Mouse (Mus musculus): ENCODE data around the gene Msmo1.
A peak's percentile ranks its signal among the peaks of the same experiment; 100 is the strongest.

Gene Msmo1

DNA sequence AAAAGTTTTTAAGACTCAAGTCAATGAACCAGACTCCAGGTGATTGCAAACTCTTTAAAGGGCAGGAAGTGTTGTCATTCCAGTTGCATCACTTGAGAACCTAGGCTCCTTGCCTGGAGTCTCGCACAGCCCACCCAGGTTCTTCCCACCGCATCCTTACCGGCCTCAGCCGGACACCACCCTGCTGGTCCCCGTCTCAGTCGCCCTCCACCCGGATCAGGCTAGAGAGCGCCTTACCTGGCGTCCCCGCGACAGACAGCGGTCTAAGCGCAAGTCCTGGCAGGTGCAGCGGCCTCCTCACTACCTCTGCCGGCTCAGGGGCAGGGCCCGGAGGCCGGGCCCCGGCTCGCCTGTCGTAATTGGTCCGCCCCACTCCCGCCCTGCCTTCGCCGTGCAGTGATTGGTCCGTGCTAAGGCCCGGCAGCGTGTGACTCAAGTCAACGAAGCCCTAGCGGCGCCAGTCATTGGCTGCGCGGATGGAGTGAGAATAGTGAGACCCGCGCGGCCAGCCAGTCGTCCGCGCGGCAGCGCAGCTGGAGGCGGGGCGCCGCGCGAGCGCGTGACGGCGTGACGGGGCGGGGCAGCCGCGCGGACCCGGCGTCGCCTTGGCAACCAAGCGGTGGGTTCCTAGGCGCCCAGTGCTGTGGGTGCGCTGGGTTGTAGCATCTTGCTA is at the start of gene Msmo1:
Gene Msmo1 (minus strand): TSS at position 522 of the 673 bp plus-strand sequence.
- peak; percentile 97 to 100 for DNase-seq

DNA sequence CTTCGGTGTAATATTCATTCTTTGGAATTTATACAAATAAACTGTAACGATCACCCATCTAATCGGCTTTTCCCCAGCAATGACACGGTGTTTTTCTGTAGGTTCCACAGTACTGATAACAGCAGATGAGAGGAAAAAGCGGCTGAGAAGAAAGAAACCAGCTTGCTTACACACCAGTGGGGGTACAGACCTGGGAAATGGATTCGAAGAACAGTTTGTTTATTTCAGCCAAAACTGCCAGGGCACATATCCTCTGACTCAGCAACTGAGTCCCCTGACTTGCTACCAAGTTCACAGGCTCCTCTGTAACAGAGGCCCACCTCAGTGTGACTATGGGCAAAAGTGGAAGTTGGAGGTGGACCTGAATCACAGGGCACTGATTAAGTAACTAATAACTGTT is 48.4 kb upstream of the Msmo1 start:
- DNase-seq, result no peak

DNA sequence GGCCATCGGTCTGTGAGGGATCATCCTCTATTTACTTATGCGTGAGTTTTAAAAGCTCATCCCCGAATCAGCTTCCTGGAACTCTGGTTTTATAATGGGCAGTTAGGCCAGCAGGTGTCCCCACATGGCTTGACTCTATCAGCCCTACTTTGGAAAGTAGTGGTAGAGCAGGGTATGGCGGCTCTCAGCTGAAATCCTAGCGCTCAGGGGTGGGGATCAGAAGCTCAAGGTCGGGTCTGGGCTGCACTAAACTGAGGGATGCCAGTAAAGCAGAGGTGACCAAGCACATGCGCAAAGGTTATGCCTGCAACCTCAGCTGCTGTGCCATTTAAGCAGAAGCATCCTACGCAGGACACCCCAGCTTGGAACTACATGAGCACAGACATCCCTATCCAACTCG is 44.3 kb upstream of the Msmo1 start:
- peak in 1 of 2 experiments; percentile 25 for DNase-seq

GRCm38 (mm10) chr8:64774136-64774535 is 40.5 kb upstream of the Msmo1 start:
- DNase-seq, result no peak

DNA sequence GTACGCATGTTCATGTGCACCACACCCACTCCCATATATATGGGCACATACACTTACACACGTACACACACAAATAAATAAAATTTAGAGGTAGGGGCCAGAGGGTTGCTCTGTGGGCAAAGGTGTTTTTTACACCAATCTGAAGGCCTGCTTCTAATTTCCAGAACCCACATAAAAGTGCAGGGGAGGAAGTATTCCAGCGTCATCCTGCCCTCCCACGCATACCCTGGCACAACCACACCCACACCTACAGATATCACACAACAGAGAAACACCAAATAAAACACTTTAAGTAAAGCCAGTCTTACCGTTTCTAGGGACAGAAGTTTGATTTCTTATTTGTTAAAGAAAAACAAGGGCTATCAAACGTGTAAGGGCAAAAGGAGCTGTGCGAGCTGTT is 37.2 kb upstream of the Msmo1 start:
- DNase-seq, result no peak

DNA sequence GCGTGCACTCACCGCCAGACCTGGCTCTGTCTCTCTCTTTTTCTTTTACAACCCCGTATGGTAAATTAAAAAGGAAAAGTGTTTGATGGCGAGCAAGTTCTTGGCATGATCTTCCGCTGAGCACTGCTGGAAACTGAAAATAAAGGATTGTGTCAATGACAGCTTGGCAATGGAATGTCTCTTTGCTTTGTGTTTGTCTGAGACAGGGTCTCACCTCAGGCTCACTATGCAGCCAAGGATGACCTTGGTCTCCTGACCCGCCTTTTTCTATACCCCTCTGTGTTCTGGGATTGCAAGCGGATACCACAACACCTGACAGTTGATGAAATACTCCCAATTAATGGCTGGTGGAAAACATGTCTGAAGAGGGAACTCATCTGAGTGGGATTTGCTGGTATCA is 36.0 kb upstream of the Msmo1 start:
- DNase-seq, result no peak

DNA sequence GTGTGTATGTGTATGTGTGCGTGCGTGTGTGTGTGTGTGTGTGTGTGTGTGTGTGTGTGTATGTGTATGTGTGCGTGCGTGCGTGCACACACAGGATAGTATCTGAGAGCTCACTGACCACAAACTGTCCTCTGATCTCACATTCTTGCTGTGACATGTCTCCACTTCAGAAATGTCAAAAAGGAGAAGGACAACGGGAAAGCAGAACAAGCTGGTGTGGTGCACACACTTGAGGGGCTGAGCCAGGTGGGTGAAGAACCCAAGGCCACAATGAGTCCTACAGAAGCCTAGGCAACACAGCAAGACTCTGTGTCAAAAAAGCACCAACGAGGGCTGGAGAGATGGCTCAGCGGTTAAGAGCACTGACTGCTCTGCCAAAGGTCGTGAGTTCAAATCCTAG is 35.1 kb upstream of the Msmo1 start:
- DNase-seq, result no peak

GRCm38 (mm10) chr8:64767047-64767446 is 33.5 kb upstream of the Msmo1 start:
- peak; percentile 21 to 64 for DNase-seq

- DNase-seq, result no peak
These were observed 30.5 kb upstream of the Msmo1 start for GRCm38 (mm10) chr8:64764075-64764474.

- DNase-seq, result no peak
These were observed 29.2 kb upstream of the Msmo1 start for GRCm38 (mm10) chr8:64762751-64763150.

DNA sequence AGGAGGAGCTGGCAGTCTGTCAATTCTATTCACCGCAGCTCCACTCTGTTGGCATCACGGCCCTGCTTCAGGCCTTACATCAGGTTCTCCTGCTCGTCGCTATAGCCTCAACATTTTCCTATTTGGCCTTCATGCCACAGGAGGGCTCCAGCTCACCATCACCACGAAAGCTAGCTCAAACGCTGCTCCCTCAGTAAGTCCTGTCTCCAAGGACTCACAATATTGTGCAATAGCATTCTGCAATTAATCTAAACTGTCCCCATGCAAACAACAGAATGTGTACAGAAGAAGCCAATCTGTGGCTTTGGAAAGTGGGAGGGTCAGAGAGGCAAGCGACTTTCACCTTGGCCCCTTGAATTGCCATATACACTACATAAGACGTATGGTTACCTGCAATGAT is 27.8 kb upstream of the Msmo1 start:
- peak; percentile 12 to 38 for DNase-seq

GRCm38 (mm10) chr8:64757956-64758355 is 24.4 kb upstream of the Msmo1 start:
- no peak for DNase-seq

DNA sequence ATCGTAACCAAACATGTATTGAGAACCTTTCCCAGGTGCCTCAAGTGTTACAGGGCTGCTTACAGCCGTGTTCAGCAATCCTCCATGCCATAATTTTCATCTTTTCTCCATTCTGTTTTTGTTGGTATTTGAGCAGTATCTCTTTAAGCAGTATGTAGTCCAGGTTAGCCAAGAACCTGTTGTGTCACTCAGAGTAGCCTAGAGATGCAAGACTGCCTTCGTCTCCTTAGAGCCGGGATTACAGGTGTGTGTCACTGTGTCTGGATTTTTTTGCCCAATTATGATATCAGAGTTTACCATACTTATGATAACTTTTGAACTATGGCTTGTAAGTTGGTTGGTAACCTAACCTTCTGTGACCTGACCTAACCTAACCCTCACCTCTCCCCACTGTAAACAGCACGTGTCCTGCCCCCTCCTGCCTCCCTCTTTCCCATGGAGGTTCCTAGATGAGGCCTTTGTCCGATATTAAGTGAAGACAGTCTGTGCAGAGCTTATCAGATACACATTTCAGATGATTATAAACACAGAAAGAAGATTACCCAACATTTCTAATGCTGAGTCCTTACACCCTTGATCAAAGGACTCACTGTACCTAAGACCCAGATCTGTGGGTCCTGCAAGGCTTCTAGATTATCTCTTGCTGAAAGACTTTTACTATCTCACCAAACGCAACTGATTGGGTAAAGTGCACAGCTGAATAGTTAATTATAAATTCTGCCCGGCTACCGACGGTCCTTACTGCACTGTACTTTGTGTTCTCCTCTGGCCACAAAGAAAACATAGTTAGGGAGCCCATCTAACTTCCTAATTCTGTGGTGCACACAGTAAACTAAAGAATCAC is 12.8 kb upstream of the Msmo1 start:
- DNase-seq, result no peak

DNA sequence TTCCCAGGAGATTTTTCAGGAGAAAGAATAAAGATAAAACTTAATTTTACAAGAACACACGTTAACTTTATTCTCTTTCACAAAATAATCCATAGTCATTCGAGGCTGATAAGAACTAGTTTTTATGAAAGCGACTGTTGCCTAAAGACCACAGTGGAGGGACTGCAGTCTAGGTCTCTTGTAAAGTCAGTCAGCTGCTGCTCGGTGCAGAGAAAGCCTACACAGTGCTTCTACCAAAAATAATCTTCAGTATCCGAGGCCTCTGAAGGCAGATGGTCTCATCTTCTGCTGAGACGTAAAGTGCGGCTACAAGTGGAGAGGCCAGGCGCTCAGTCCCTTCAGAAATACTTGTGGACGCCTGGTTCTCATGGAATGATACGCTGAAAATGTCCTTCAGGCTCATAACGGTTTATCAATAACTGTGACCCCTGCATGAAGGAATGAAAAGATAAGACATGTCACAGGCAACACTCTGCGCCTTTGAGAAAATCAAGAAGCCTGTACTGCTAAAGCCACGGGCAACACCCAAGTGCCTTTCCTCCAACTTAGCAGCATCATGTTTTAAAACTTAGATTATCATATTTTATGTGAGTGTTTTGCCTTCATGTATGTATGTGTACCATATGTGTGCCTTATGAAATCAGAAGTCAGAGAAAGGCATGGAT is 7.1 kb upstream of the Msmo1 start:
- DNase-seq, result no peak

DNA sequence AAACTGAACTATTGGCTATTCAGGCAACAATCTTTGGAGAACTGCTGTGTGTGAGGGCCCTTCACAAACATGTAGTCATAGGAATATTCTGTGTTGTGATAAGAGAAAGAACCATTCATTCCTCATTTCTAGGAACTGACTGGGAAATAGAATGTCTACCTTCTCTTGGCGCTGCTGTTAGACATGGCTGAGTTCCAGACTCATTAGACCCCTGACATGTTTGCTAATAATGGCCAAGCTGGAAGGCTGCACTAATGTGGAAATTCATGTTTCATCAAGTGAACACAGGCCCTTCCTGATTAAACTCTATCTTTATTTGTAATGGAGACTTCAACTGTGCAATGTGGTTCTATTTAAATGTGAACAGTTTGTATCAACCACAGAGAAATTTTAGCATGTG is 5.3 kb upstream of the Msmo1 start:
- DNase-seq, result no peak

DNA sequence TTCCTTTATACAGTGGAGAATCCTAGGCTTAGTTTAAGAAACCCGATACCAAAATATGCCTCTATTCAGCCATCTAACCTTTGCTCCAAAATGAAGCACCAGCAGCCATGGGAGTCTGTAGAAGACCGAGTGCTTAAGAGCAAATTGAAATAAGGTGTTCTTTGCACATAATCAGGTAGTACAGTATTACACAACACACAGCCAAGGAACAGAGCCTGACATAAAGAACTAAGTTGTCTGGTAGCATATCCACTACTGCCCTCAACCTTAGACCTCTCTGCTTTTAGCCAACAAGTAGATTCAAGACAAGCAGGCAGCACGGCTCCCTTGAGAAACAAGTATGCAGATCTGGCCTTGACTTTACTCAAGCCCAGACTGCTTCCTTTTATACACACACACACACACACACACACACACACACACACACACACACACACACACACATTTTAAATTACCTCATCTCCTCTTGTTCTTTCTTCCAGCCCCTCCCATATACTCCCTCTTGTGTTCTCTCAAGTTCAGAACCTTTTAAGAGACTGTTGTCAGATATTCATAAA is 3.3 kb upstream of the Msmo1 start:
- no peak for DNase-seq

GRCm38 (mm10) chr8:64735161-64735560 is 1.6 kb upstream of the Msmo1 start:
- no peak for DNase-seq

DNA sequence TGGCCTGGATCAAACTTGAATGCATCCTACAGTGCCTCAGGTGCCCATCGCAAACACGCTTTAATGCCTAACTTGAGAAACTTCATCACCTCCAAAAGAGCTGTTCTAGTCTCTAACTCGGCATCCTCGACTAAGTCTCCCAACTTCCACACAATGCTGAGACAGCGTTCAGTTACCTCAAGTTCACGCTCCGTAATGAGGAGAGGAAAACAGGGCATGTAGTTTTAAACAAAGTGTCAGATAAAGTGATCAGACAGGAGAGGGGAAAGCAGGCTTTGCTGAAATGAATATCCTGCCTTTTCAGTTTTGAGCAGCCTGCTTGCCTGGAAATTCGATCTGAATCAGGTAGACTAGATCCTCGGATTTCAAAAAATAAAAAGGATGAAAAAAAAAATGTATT is 996 bp downstream of the Msmo1 start:
- no peak for DNase-seq

DNA sequence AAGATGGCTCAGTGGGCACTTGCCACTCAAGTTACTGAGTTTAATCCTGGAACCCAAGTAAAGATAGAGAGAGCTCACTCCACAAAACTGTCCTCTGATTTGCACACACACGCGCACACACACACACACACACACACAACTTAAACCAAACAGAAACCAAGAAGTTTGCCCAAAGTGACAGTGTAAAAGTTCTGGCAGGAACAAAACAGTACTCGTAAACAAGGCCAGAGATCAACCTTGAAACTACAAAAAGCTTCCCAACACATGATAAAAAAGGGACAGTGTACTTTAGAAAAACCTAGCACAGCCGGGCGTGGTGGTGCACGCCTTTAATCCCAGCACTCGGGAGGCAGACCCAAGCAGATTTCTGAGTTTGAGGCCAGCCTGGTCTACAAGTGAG is 5.4 kb downstream of the Msmo1 start:
- no peak for DNase-seq

GRCm38 (mm10) chr8:64726190-64726695 is 7.3 kb downstream of the Msmo1 start:
- no peak for DNase-seq

GRCm38 (mm10) chr8:64723206-64723605 is 10.4 kb downstream of the Msmo1 start:
- no peak for DNase-seq

GRCm38 (mm10) chr8:64717868-64718267 is 15.7 kb downstream of the Msmo1 start:
- DNase-seq, result no peak

GRCm38 (mm10) chr8:64712499-64712898 is 21.1 kb downstream of the Msmo1 start:
- no peak for DNase-seq
